Mouse (Mus musculus) kidney, postnatal 0 days (tissue): ENCODE measurements around the gene Tmem259. TPM values are rescaled to one million over a fixed set of nuclear protein-coding genes. Genes with fewer than 3 reads are reported as not detected.

Experiments
- ATAC-seq: fragments of 200-750 bp; cut with Nextera tagmentation; replicated peaks from 2 replicates; pipeline ENCODE4 v1.8.0; 2017; ENCODE audit warnings: low read depth, moderate number of reproducible peaks, moderate TSS enrichment, moderate library complexity; ENCODE audit not compliant: low FRiP score
- DNase-seq: peaks from one replicate; pipeline ENCODE4 v3.0.0-alpha.2; 2016; ENCODE audit warnings: low spot score
- H3K27ac ChIP-seq: fragments of 300-500 bp; sonication (generic); 2 replicates; pipeline ENCODE4 v1.5.1; 2014; ENCODE audit warnings: mild to moderate bottlenecking
- H3K27me3 ChIP-seq: fragments of 300-500 bp; sonication (generic); 2 replicates; pipeline ENCODE4 v1.6.1; 2014; ENCODE audit warnings: low read length, mixed read lengths; ENCODE audit not compliant: insufficient read depth
- H3K36me3 ChIP-seq: fragments of 300-500 bp; sonication (generic); 2 replicates; pipeline ENCODE4 v1.6.1; 2014; ENCODE audit warnings: low read length, mixed read lengths; ENCODE audit not compliant: insufficient read depth
- H3K4me1 ChIP-seq: fragments of 300-500 bp; sonication (generic); replicated peaks from 2 replicates; pipeline ENCODE4 v1.6.1; 2014; ENCODE audit warnings: antibody characterized with exemption, low read length, mixed read lengths; ENCODE audit not compliant: insufficient read depth
- H3K4me2 ChIP-seq: fragments of 300-500 bp; sonication (generic); 2 replicates; pipeline ENCODE4 v1.6.1; 2014; ENCODE audit warnings: mild to moderate bottlenecking, low read length, moderate library complexity, mixed read lengths
- H3K4me3 ChIP-seq: fragments of 300-500 bp; sonication (generic); replicated peaks from 2 replicates; pipeline ENCODE4 v1.5.1; 2014; ENCODE audit warnings: low read depth, low read length
- H3K9ac ChIP-seq: fragments of 300-500 bp; sonication (generic); 2 replicates; pipeline ENCODE4 v1.6.1; 2014; ENCODE audit warnings: low read depth, low read length
- H3K9me3 ChIP-seq: fragments of 300-500 bp; sonication (generic); replicated peaks from 2 replicates; pipeline ENCODE4 v1.6.1; 2016; ENCODE audit warnings: low read length, inconsistent platforms, mixed read lengths
- CTCF ChIP-seq: IDR thresholded peaks from 2 replicates; pipeline ENCODE4 v1.5.1; 2016; ENCODE audit warnings: antibody characterized with exemption, low read depth, mild to moderate bottlenecking, moderate library complexity
- WGBS: fragments of 180-500 bp; shearing (Covaris S2); extraction: QIAGEN DNeasy Blood & Tissue Kit; methylation state at CpG from one replicate; pipeline ENCODE4 v1.1.7; 2014; 5-methylcytosine and 5-hydroxymethylcytosine counted together
- polyA plus RNA-seq: library from polyadenylated mRNA; unstranded; fragments of >200 nt; fragmentation: Nextera tagmentation; extraction: Ambion mirVana; gene quantifications from 2 replicates; pipeline ENCODE4 v1.2.1, GENCODE M21; 2015

The Tmem259 gene
- polyA plus RNA-seq, 1 experiment from 2014 or later = 26.6 TPM

- Histone ChIP-seq H3K9ac (no peak overlapping the region), H3K36me3 (no peaks in the 10 kb centered on the region), H3K4me1 (no peaks in the 10 kb centered on the region), H3K27me3 (no peaks in the 10 kb centered on the region), H3K4me3 (no peak overlapping the region), H3K9me3 (no peaks in the 10 kb centered on the region), H3K4me2 (no peak overlapping the region), H3K27ac (no peak overlapping the region)
- no peak for TF ChIP-seq CTCF
- ATAC-seq (0 out of 2 replicates have a peak, but pooled peaks have one; percentile 12), DNase-seq (no peak)
- WGBS = 59% methylated on average over 12 of the region's 12 CpGs
These were observed 41.8 kb upstream of the Tmem259 start for GRCm38 (mm10) chr10:80025889-80026288.

GRCm38 (mm10) chr10:80025463-80025862, 41.3 kb upstream of the Tmem259 start:
- DNase-seq = no peak
- ATAC-seq = no peak
- 75% methylated on average over 10 of the region's 10 CpGs for WGBS

DNA sequence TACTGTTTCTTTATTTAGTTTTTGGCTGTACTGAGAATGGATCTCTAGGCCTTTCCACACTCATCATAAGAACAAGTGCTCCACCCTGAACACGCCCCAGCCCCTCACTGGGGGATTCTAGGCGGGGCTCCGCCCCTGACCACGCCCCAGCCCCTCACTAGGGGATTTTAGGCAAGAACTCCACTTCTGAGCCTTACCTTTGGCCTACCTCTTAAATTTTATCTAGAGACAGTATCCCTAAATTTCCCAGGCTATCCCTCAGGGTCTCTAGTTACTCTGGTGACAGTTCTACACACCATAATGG, 40.9 kb upstream of the Tmem259 start:
- no peak overlapping the region for H3K4me2 ChIP-seq
- DNase-seq (no peak), ATAC-seq (no peak)
- 53% methylated on average over 4 of the region's 4 CpGs for WGBS
- H3K4me1 ChIP-seq = no peaks in the 10 kb centered on the region
- H3K27me3 ChIP-seq = no peaks in the 10 kb centered on the region
- no peak overlapping the region for H3K9ac ChIP-seq
- no peak overlapping the region for H3K27ac ChIP-seq
- no peaks in the 10 kb centered on the region for H3K36me3 ChIP-seq
- no peak for TF ChIP-seq CTCF
- no peaks in the 10 kb centered on the region for H3K9me3 ChIP-seq
- no peak overlapping the region for H3K4me3 ChIP-seq

More at GRCm38 (mm10) chr10:80025463-80025862, 41.3 kb upstream of the Tmem259 start:
- no peak for TF ChIP-seq CTCF
- H3K4me3 ChIP-seq = no peak overlapping the region
- H3K9me3 ChIP-seq = no peaks in the 10 kb centered on the region
- no peaks in the 10 kb centered on the region for H3K36me3 ChIP-seq
- no peaks in the 10 kb centered on the region for H3K4me1 ChIP-seq
- H3K4me2 ChIP-seq = no peak overlapping the region
- H3K27me3 ChIP-seq = no peaks in the 10 kb centered on the region
- H3K9ac ChIP-seq = no peak overlapping the region
- H3K27ac ChIP-seq = no peak overlapping the region

DNA sequence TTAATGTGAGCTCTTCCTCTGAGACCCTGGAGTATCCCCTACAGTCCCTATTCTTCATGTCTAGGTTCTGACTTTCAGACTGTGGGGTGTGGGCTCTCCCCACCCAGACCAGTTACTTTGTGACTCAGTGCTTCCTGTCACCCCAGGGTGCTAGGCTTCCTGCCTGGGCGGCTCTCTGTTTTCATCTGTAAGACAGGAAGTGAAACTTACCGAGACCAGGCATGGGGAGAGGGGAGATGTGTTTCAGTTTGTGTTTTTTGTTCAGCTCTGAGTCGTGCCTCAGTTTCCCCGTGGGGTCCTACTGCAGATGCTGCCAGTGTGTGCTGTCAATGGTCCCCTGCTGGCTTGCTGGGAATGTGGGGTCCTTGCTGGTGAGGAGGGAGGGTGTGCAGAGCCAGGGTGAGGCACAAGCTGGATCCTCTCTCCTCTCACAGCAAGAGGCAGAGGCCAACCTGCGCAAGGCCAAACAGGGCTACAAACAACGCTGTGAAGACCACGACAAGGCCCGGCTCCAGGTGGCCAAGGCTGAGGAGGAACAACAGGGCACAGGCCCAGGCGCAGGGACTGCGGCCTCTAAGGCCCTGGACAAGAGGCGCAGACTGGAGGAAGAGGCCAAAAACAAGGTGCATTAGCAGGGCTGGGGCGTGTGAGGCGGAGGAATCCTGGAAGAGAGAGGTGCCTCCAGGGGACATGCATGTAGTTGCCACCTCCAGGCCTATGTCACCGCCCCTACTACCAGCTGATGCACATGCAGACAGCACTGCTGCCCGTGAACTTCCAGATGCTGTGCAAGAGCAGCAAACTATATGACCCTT, 40.3 kb upstream of the Tmem259 start:
- Histone ChIP-seq H3K27ac (no peak overlapping the region), H3K36me3 (no peaks in the 10 kb centered on the region), H3K4me3 (no peak overlapping the region), H3K27me3 (no peaks in the 10 kb centered on the region), H3K9me3 (no peaks in the 10 kb centered on the region), H3K9ac (0 out of 2 replicates have a peak overlapping the region, but pooled peaks have one; percentile 31), H3K4me2 (no peak overlapping the region), H3K4me1 (no peaks in the 10 kb centered on the region)
- no peak for TF ChIP-seq CTCF
- no peak for DNase-seq
- ATAC-seq = no peak
- 77% methylated on average over 15 of the region's 15 CpGs for WGBS

DNA sequence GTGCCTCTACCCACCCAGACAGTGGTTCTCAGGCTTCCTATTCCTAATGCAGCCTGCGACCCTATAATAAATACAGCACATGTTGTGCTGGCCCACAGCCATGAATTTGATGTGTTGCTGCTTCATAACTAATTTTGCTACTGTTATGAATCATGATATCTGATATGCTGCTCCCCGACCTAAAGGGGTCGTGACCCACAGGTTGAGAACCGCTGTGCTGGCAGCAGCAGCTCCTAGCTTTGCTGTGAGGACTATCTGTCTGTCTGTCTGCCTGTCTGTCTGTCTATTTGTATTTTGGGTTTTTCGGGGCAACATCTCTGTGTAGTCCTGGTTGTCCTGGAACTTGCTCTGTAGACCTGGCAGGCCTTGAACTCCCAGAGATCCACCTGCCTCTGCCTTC, 39.6 kb upstream of the Tmem259 start:
- Histone ChIP-seq H3K27ac (no peak overlapping the region), H3K4me1 (peaks cover 6% of the 10 kb centered on the region; the same call in 1 of the 2 replicates), H3K9ac (no peak overlapping the region), H3K4me2 (no peak overlapping the region), H3K36me3 (no peaks in the 10 kb centered on the region), H3K27me3 (no peaks in the 10 kb centered on the region), H3K9me3 (no peaks in the 10 kb centered on the region), H3K4me3 (no peak overlapping the region)
- DNase-seq (no peak), ATAC-seq (no peak)
- 70% methylated on average over 5 of the region's 5 CpGs for WGBS
- no peak for TF ChIP-seq CTCF

- Histone ChIP-seq H3K9me3 (no peaks in the 10 kb centered on the region), H3K36me3 (no peaks in the 10 kb centered on the region), H3K9ac (no peak overlapping the region), H3K4me3 (no peak overlapping the region), H3K27ac (no peak overlapping the region), H3K4me1 (peaks cover 8% of the 10 kb centered on the region; the same call in 1 of the 2 replicates), H3K4me2 (no peak overlapping the region), H3K27me3 (no peaks in the 10 kb centered on the region)
- TF ChIP-seq CTCF = no peak
- ATAC-seq = no peak
- 92% methylated on average over 8 of the region's 8 CpGs for WGBS
- no peak for DNase-seq
These were observed 38.7 kb upstream of the Tmem259 start for GRCm38 (mm10) chr10:80022806-80023205.
